Mouse (Mus musculus) bone marrow, adult 2 months (tissue): Measurements from ENCODE around the gene Fbxo39.

Source experiments
- CTCF ChIP-seq: fragments of 200-500 bp; IDR thresholded peaks from 2 replicates; pipeline ENCODE4 v1.5.1; 2011; ENCODE audit warnings: low read length, control low read depth; ENCODE audit not compliant: control insufficient read depth, insufficient read depth
- POLR2A ChIP-seq: fragments of 200-500 bp; IDR thresholded peaks from 2 replicates; pipeline ENCODE4 v1.6.1; 2011; ENCODE audit warnings: low read depth, mild to moderate bottlenecking, control low read depth, low read length, borderline replicate concordance; ENCODE audit not compliant: control insufficient read depth

GRCm38 (mm10) chr11:72364526-72364925 lies 50.3 kb downstream of the Fbxo39 start:
- no peak for TF ChIP-seq POLR2A
- TF ChIP-seq CTCF = no peak
